Mouse (Mus musculus) liver, embryonic 14.5 days (tissue): Measurements from ENCODE around the gene Tulp2.

Experiments used
- CTCF ChIP-seq: IDR thresholded peaks from 2 replicates; pipeline ENCODE4 v1.5.1; 2016; ENCODE audit warnings: antibody characterized with exemption, low read depth, control low read depth
- EP300 ChIP-seq: IDR thresholded peaks from 2 replicates; pipeline ENCODE4 v1.6.1; 2016; ENCODE audit warnings: antibody characterized with exemption, low read depth

GRCm38 (mm10) chr7:45456721-45457203, 24.9 kb upstream of the Tulp2 start:
- TF ChIP-seq CTCF (no peak), EP300 (no peak)
